Mouse (Mus musculus): ENCODE measurements around the gene Rps6kb1. TPM values are rescaled to one million over a fixed set of nuclear protein-coding genes. Genes with fewer than 3 reads are reported as not detected.

Rps6kb1 gene
- polyA plus RNA-seq (2016; fragmentation: Nextera tagmentation; extraction: Ambion mirVana): 35.9 and 40.6 TPM in 2 replicates

DNA sequence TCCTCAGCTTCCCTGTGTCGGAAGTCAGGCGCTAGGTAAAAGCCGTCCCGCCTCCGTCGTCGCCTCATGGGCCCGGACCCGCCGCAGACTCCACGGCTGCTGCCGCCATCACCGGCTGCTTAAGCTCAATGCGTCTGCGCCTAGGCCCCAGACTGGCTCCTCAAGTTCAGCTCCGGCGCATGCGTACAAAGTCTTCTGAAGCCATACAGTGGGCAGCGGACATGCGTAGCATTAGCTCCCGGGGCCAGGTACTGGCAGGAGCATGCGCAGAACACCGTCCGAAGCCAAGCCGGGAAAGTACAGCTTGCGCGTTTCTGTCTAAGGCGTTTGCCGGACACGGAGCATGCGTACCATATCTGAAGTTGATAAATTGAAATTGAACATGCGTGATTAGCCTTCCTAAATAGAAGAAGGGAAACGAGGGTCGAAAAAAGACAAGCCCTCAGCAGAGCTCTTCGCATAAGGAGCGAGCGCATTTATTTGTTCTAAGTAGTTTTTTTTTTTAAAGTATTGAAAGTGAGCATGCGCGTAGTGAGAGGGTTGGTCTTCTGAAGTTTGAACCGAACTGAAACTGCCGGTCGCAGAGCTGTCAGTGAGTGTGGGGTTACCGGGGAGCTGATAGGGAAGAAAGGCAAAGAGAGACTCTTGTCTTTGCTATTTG is at the start of gene Rps6kb1, which contains the start of gene Tubd1:
Gene Rps6kb1 (minus strand): TSS at position 167 of the 661 bp plus-strand sequence.
Gene Tubd1 (plus strand): TSS at position 353 of the 661 bp plus-strand sequence.
- Histone ChIP-seq H3K4me2 (peak within 1 kb of the TSS; percentile 87), H3K27ac (peak within 1 kb of the TSS; percentile 88), H3K4me3 (peak within 1 kb of the TSS; percentile 94), H3K9me3 (replicated peaks) (no peaks in the 10 kb centered on the region), H3K36me3 (peaks cover 21% of the 10 kb centered on the region), H3K4me1 (peaks cover 41% of the 10 kb centered on the region), H3K27me3 (replicated peaks) (no peaks in the 10 kb centered on the region), H3K9ac (peak within 1 kb of the TSS; percentile 98)
- ATAC-seq: peak; percentile 97
- under 1% methylated on average over 43 of the region's 43 CpGs for WGBS (ENCODE audit: insufficient replicate concordance)

DNA sequence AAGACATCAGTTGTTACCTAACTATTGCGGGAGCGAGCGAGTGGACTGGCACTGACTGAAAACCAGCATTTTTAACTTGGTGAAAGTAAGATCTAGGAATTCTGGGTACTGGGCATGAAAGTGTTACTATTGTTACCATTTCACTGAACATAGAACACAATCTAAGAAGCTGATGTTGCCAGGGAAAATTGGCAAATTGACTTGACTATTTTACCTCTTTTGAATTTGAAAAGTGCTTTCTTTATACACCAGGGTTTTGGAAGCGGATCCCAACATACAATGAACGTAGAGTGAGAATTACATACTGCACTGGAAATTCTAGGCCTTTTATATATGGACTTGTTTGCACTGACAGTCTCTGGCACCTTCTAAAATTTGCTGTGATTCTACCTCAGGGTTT is 48.8 kb upstream of the Rps6kb1 start:
- Histone ChIP-seq H3K4me2 (peak overlapping the region; percentile 26; the same call in 1 of the 2 replicates), H3K4me1 (peaks cover 48% of the 10 kb centered on the region), H3K36me3 (peaks cover 30% of the 10 kb centered on the region), H3K9ac (no peak overlapping the region; the same call in 1 of the 2 replicates), H3K27ac (peak overlapping the region; percentile 63), H3K9me3 (replicated peaks) (no peaks in the 10 kb centered on the region), H3K27me3 (replicated peaks) (no peaks in the 10 kb centered on the region), H3K4me3 (no peak overlapping the region)
- no peak for ATAC-seq
- WGBS (ENCODE audit: insufficient replicate concordance): 69% methylated on average over 5 of the region's 5 CpGs

DNA sequence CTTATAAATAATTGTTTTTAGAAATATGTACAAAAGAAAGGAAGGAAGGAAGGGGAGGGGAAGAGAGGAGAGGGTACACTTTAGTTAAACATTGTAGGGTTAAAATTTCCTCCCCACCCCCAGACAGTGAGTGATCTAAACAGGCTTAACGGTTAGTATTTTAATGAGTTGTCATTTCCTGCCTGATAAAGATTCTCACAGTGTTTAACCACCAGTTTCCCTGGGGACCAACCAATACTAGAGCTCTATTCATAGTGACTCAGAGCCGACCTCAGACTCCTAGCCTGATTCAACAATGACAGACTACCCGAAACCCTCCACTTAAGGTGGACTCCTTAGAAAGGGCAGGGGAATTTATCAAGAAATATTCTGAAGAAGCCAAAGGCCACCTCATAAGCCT is 48.4 kb upstream of the Rps6kb1 start:
- no peaks in the 10 kb centered on the region for H3K27me3 ChIP-seq (replicated peaks)
- H3K9me3 ChIP-seq (replicated peaks): no peaks in the 10 kb centered on the region
- H3K36me3 ChIP-seq: peaks cover 27% of the 10 kb centered on the region
- no peak overlapping the region for H3K4me3 ChIP-seq
- peaks cover 52% of the 10 kb centered on the region for H3K4me1 ChIP-seq
- peak overlapping the region; percentile 15; the same call in 1 of the 2 replicates for H3K9ac ChIP-seq
- ATAC-seq: peak; percentile 80
- H3K27ac ChIP-seq: peak overlapping the region; percentile 63
- 5% methylated on average over 3 of the region's 3 CpGs for WGBS (ENCODE audit: insufficient replicate concordance)
- H3K4me2 ChIP-seq: peak overlapping the region; percentile 26; the same call in 1 of the 2 replicates

DNA sequence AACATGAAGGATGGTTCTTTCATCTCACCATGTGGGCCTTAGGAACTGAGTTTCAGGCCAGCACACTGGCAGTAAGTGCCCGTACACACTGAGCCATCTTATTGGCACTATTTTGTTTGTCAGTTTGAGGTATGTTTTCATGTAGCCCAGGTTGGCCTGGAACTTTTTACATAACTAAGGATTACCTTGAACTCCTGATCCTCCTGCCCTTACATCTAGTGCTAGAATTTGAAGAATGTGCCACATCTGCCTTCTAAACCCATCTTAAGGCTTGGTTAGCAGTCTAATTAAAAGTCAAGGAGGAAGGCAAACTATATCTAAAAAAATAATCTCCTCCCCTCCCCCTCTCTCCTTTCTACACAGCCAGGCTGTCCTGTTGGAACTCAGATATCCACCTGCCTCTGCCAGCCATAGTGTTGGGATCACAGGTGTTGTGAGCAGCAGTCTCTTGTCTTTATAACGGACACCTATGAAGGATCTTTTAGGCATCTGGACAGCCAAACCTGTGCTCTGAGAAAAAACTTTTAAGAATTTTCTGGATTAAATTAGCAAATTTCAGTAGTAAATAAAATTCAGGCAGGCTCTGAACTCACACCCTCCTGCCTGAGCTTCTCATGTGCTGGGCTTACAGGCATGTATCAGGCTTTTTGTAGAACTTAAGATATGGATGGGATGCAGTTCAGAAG is 47.5 kb upstream of the Rps6kb1 start:
- H3K27me3 ChIP-seq (replicated peaks): no peaks in the 10 kb centered on the region
- H3K27ac ChIP-seq: peak overlapping the region; percentile 76
- H3K36me3 ChIP-seq: peaks cover 26% of the 10 kb centered on the region
- ATAC-seq: no peak
- H3K4me2 ChIP-seq: 0 out of 2 replicates have a peak overlapping the region, but pooled peaks have one; percentile 5
- peaks cover 61% of the 10 kb centered on the region for H3K4me1 ChIP-seq
- WGBS (ENCODE audit: insufficient replicate concordance): 66% methylated on average over 2 of the region's 2 CpGs
- 0 out of 2 replicates have a peak overlapping the region, but pooled peaks have one; percentile 15 for H3K9ac ChIP-seq
- no peaks in the 10 kb centered on the region for H3K9me3 ChIP-seq (replicated peaks)
- no peak overlapping the region for H3K4me3 ChIP-seq

DNA sequence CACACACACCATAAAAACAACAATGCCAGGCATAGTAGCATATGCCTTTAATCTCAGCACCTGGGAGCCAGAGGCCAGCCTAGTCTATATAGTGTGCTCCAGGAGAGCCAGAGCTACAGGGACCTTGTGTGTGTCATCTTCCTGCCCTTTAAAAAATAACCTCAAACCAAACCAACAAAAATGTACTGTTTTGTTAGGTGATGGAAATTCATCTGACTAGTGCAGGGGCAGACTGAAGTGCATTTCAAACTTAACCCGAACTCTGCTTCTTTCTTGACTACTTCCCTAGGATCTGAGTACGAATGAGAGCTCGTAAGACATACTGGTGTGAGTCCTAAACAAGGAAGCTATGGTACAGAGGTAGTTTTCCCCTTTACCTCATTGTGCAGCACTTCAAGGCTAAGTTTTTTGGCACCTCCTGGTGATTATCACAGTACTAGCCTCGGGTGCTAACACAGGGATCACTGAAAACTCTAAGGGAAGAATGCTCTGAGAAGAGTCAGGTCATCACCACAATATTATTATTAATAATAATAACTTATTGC is 46.8 kb upstream of the Rps6kb1 start:
- Histone ChIP-seq H3K4me2 (no peak overlapping the region), H3K9me3 (replicated peaks) (no peaks in the 10 kb centered on the region), H3K4me1 (peaks cover 68% of the 10 kb centered on the region), H3K27ac (peak overlapping the region; percentile 7; the same call in 1 of the 2 replicates), H3K9ac (no peak overlapping the region), H3K4me3 (no peak overlapping the region), H3K27me3 (replicated peaks) (no peaks in the 10 kb centered on the region), H3K36me3 (peaks cover 24% of the 10 kb centered on the region)
- WGBS (ENCODE audit: insufficient replicate concordance): 58% methylated on average over 4 of the region's 4 CpGs
- no peak for ATAC-seq

DNA sequence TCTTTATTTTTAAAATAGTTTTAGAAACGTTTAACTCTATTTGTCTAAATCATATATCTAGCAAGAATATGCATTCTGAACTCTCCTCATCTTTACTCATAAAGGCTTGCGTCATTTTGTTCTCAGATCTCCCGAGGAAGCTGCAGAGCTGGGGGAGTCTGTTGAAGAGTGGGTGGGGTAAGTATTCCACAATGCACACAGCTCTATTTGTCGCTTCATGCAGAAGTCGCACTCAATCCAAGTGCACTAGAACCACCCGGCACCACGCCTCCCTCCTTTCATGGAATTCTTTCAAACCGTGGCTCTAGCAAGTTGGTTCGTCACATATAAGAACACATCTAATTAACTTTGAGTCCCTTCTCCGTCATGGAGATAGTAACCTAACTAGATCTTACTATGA is 46.0 kb upstream of the Rps6kb1 start:
- no peak overlapping the region for H3K4me2 ChIP-seq
- no peak overlapping the region for H3K4me3 ChIP-seq
- H3K36me3 ChIP-seq: peaks cover 17% of the 10 kb centered on the region
- WGBS (ENCODE audit: insufficient replicate concordance): 80% methylated on average over 10 of the region's 10 CpGs
- peaks cover 68% of the 10 kb centered on the region for H3K4me1 ChIP-seq
- ATAC-seq: no peak
- H3K9ac ChIP-seq: no peak overlapping the region
- no peaks in the 10 kb centered on the region for H3K9me3 ChIP-seq (replicated peaks)
- no peaks in the 10 kb centered on the region for H3K27me3 ChIP-seq (replicated peaks)
- no peak overlapping the region for H3K27ac ChIP-seq

DNA sequence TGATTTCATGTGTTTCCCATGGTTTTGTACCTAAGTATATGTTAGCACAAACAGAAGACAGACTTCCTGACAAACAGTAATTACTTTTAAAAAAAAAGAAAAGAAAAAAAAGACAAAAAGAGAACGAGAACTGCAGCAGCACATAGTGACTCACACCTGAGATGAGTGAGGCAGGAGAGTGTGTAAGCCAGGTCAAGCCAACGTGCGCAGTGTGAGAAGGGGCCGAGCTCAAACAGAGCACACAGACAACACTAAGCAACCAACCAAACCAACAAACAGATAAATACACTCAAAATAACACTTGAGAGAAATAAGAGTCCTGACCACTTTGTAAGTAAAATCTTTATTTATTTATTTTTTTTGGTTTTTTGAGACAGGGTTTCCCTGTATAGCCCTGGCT is 45.5 kb upstream of the Rps6kb1 start:
- Histone ChIP-seq H3K4me1 (peaks cover 73% of the 10 kb centered on the region), H3K27me3 (replicated peaks) (no peaks in the 10 kb centered on the region), H3K9me3 (replicated peaks) (no peaks in the 10 kb centered on the region), H3K36me3 (peaks cover 18% of the 10 kb centered on the region), H3K4me3 (no peak overlapping the region), H3K27ac (no peak overlapping the region), H3K9ac (no peak overlapping the region), H3K4me2 (no peak overlapping the region)
- WGBS (ENCODE audit: insufficient replicate concordance): 78% methylated on average over 4 of the region's 4 CpGs
- no peak for ATAC-seq

DNA sequence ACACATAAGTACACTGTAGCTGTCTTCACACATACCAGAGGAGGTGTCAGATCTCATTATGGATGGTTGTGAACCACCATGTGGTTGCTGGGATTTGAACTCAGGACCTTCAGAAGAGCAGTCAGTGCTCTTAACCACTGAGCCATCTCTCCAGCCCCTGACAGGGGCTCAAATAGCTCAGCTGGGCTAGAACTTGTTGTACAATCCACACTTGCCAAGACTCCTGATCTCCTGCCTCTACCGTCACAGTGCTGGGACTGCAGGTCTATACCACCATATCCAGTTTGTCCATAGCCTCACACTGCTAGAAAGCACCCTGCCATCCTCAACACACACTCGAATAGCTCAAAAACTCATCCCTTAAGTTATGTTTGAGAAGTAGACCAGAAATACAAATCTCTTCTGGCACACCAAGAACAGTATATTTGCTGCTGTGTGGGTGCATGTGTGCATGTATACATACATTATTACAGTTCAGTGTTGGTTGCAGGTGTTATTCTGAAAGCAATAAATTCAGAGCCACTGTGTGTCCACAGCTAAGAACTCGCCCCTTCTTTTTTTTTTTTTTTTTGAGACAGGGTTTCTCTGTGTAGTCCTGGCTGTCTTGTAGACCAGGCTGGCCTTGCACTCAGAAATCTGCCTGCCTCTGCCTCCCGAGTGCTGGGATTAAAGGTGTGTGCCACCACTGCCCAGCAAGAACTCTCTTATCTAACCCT is 44.1 kb upstream of the Rps6kb1 start:
- Histone ChIP-seq H3K4me3 (no peak overlapping the region), H3K9ac (no peak overlapping the region), H3K9me3 (replicated peaks) (no peaks in the 10 kb centered on the region), H3K4me1 (peaks cover 77% of the 10 kb centered on the region), H3K27me3 (replicated peaks) (no peaks in the 10 kb centered on the region), H3K4me2 (no peak overlapping the region), H3K36me3 (peaks cover 24% of the 10 kb centered on the region), H3K27ac (no peak overlapping the region)
- no peak for ATAC-seq
- WGBS (ENCODE audit: insufficient replicate concordance): 74% methylated on average over 4 of the region's 4 CpGs

DNA sequence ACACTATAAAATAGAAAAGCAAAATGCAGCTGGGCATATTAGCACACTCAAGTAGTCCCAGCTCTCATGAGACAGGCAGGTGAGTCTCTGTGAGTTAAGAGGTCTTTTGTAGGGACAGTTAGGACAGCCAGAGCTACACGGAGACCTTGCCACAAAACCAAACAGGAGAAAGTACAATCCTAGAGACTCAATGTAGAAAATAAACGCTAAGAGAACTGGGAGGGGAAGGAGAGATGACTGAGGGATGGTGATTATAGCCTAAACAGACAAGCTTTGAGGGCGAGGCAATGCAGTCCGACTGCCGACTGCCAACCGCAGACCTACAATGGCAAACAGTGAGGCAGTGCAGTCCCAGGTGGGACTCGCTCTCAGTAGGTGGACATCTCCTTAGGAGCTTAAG is 43.2 kb upstream of the Rps6kb1 start:
- ATAC-seq: no peak
- WGBS (ENCODE audit: insufficient replicate concordance): 35% methylated on average over 7 of the region's 7 CpGs
- H3K4me3 ChIP-seq: peak overlapping the region; percentile 56; the same call in 1 of the 2 replicates
- peaks cover 23% of the 10 kb centered on the region for H3K36me3 ChIP-seq
- H3K9ac ChIP-seq: peak overlapping the region; percentile 73
- no peaks in the 10 kb centered on the region for H3K9me3 ChIP-seq (replicated peaks)
- H3K4me2 ChIP-seq: peak overlapping the region; percentile 66
- H3K27me3 ChIP-seq (replicated peaks): no peaks in the 10 kb centered on the region
- H3K4me1 ChIP-seq: peaks cover 76% of the 10 kb centered on the region
- peak overlapping the region; percentile 86 for H3K27ac ChIP-seq

DNA sequence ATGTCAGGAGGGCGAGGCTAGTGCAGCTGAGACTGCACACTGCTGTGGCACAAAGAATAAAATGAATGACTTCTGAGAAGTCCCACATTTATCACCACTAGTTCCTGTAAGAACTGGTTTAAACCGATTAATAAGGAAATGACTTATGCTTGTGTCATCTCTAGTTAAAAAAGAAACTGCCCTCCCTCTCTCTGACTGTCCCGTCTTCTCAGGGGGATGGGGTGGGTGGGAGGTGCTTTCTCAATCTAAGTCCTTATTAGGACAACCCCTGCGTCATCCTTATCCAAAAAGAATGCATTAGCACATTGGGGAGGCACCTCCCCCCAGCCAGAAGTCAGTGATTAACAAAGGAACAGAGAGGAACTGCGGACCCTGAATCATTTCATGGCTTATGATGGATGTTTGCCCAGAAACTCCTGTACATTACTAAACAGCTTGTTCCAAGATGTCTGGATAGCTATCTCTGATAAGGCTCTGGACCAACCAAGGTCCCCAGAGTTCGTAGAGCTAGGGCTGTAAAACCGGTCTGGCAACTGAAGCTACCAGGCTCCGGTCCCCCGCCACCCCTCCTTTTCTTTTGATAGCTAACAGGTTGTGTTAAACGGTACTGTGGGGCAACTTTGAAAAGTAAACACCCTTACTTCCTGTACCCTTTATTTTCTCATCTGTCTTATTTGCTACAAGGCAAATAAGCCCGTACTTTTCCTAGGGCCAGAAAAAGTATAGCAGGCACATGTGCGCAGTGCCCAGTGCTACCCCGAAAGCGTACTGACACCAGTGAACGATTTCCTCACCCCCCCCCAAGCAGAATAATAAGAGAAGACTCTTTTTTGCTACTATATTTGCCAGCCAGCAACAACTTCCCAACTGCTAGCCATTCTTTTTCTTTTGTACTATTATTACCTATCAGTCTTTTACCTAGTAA is 42.5 kb upstream of the Rps6kb1 start:
- no peaks in the 10 kb centered on the region for H3K9me3 ChIP-seq (replicated peaks)
- peak overlapping the region; percentile 56 for H3K4me3 ChIP-seq
- ATAC-seq: peak; percentile 83
- H3K27me3 ChIP-seq (replicated peaks): no peaks in the 10 kb centered on the region
- peaks cover 28% of the 10 kb centered on the region for H3K36me3 ChIP-seq
- peak overlapping the region; percentile 73 for H3K9ac ChIP-seq
- peaks cover 76% of the 10 kb centered on the region for H3K4me1 ChIP-seq
- 4% methylated on average over 15 of the region's 15 CpGs for WGBS (ENCODE audit: insufficient replicate concordance)
- H3K27ac ChIP-seq: peak overlapping the region; percentile 86
- peak overlapping the region; percentile 66 for H3K4me2 ChIP-seq

Data from liver, embryonic 12.5 days (tissue).